Mouse (Mus musculus) spleen, adult 18-20 months (tissue): Measurements from ENCODE around the gene Grin2d.

ENCODE experiments used
- DNase-seq, 2 experiments: peaks; one replicate each; pipeline ENCODE4 v3.0.0; 2022; ENCODE audit warnings: mixed read lengths in 2 of 2

Gene Grin2d

GRCm38 (mm10) chr7:45853089-45853488, 25.1 kb downstream of the Grin2d start:
- no peak for DNase-seq

GRCm38 (mm10) chr7:45850661-45851060, 27.5 kb downstream of the Grin2d start:
- no peak for DNase-seq

- no peak for DNase-seq
Observed at GRCm38 (mm10) chr7:45848447-45849027, 29.6 kb downstream of the Grin2d start.

GRCm38 (mm10) chr7:45842950-45843744, 35.0 kb downstream of the Grin2d start:
- DNase-seq: no peak

GRCm38 (mm10) chr7:45833924-45834323, 44.3 kb downstream of the Grin2d start:
- no peak for DNase-seq

- DNase-seq: no peak
Observed at GRCm38 (mm10) chr7:45833148-45833790, 44.9 kb downstream of the Grin2d start.

- no peak for DNase-seq
Observed at GRCm38 (mm10) chr7:45832428-45832827, 45.8 kb downstream of the Grin2d start.

- no peak for DNase-seq
Observed at GRCm38 (mm10) chr7:45831128-45831525, 47.1 kb downstream of the Grin2d start.

- DNase-seq: peak; percentile 66 to 77
Observed at GRCm38 (mm10) chr7:45830427-45831127, 47.6 kb downstream of the Grin2d start, which contains the start of gene Grwd1. Gene Grwd1, minus strand, starts transcription at chr7:45830944.

GRCm38 (mm10) chr7:45826631-45827030, 51.5 kb downstream of the Grin2d start:
- DNase-seq: no peak

GRCm38 (mm10) chr7:45824598-45824997, 53.6 kb downstream of the Grin2d start, which contains the start of gene Kcnj14:
Gene Kcnj14, minus strand, starts transcription at chr7:45824782.
- no peak for DNase-seq

- no peak for DNase-seq
Observed at GRCm38 (mm10) chr7:45820913-45821312, 57.3 kb downstream of the Grin2d start.

- no peak for DNase-seq
Observed at GRCm38 (mm10) chr7:45819843-45820242, 58.3 kb downstream of the Grin2d start.

- no peak for DNase-seq
Observed at GRCm38 (mm10) chr7:45815984-45816351, 62.2 kb downstream of the Grin2d start.

GRCm38 (mm10) chr7:45815323-45815983, 62.7 kb downstream of the Grin2d start:
- no peak for DNase-seq

GRCm38 (mm10) chr7:45814841-45815240, 63.3 kb downstream of the Grin2d start:
- no peak for DNase-seq

GRCm38 (mm10) chr7:45813787-45814779, 64.1 kb downstream of the Grin2d start, which contains the start of gene Cyth2:
Gene Cyth2, minus strand, starts transcription at chr7:45814581.
- DNase-seq: peak; percentile 99

GRCm38 (mm10) chr7:45812921-45813320, 65.3 kb downstream of the Grin2d start:
- DNase-seq: no peak

GRCm38 (mm10) chr7:45809276-45810075, 68.7 kb downstream of the Grin2d start:
- DNase-seq: no peak

- no peak for DNase-seq
Observed at GRCm38 (mm10) chr7:45808471-45808870, 69.7 kb downstream of the Grin2d start.
